Mouse (Mus musculus): ENCODE results near the gene Steap3. TPM values are rescaled to one million over a fixed set of nuclear protein-coding genes. Genes with fewer than 3 reads are reported as not detected.
A peak's percentile ranks its signal among the peaks of the same experiment; 100 is the strongest.

The Steap3 gene
- polyA plus RNA-seq, 1 experiment from 2014 or later, result 19.9 TPM

DNA sequence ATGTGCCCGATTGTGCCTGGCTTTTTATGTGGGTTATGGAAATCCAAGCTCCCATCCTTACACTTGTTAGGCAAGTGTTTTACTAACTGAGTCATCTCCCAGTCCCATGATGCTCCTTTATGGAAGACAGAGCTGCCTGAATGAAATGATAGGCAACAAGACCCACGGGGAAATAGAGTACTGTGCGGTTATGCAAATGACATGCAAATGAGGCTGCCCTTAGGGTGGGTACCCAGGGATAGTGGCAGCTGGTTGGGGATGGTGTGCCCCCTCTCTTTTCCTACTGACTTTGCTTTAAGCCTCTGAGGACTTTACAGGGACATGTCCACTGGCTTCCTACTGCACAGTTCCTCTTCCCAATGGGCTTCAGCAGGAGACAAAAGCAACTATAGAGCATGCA lies 2.7 kb upstream of the Steap3 start:
- Histone ChIP-seq H3K9ac (ENCODE audit: low read length) (no peak overlapping the region), H3K27ac (ENCODE audit: low read length) (no peak overlapping the region), H3K4me2 (ENCODE audit: low read depth, low read length) (no peak overlapping the region), H3K27me3 (ENCODE audit: control insufficient read depth, insufficient read depth, low read length) (no peaks in the 10 kb centered on the region), H3K4me3 (ENCODE audit: low read length) (no peak overlapping the region), H3K36me3 (ENCODE audit: control insufficient read depth, insufficient read depth) (no peaks in the 10 kb centered on the region), H3K4me1 (ENCODE audit: control insufficient read depth, insufficient read depth, low read length) (no peaks in the 10 kb centered on the region), H3K9me3 (replicated peaks; ENCODE audit: control insufficient read depth, low read length) (no peaks in the 10 kb centered on the region)
- no peak for ATAC-seq (replicated peaks; ENCODE audit: extremely low read depth, insufficient read depth, low FRiP score)
- WGBS, result 64% methylated on average over 3 of the region's 3 CpGs

- Histone ChIP-seq H3K27me3 (ENCODE audit: control insufficient read depth, insufficient read depth, low read length) (no peaks in the 10 kb centered on the region), H3K9ac (ENCODE audit: low read length) (no peak overlapping the region), H3K4me3 (ENCODE audit: low read length) (no peak overlapping the region), H3K27ac (ENCODE audit: low read length) (no peak overlapping the region), H3K4me2 (ENCODE audit: low read depth, low read length) (no peak overlapping the region), H3K9me3 (replicated peaks; ENCODE audit: control insufficient read depth, low read length) (no peaks in the 10 kb centered on the region), H3K4me1 (ENCODE audit: control insufficient read depth, insufficient read depth, low read length) (peaks cover 6% of the 10 kb centered on the region), H3K36me3 (ENCODE audit: control insufficient read depth, insufficient read depth) (no peaks in the 10 kb centered on the region)
- 51% methylated on average over 3 of the region's 3 CpGs for WGBS
- no peak for ATAC-seq (replicated peaks; ENCODE audit: extremely low read depth, insufficient read depth, low FRiP score)
Observed at GRCm38 (mm10) chr1:120270882-120271281, 1.6 kb downstream of the Steap3 start.

GRCm38 (mm10) chr1:120270115-120270514 lies 2.4 kb downstream of the Steap3 start:
- Histone ChIP-seq H3K4me3 (ENCODE audit: low read length) (no peak overlapping the region), H3K9ac (ENCODE audit: low read length) (no peak overlapping the region)

DNA sequence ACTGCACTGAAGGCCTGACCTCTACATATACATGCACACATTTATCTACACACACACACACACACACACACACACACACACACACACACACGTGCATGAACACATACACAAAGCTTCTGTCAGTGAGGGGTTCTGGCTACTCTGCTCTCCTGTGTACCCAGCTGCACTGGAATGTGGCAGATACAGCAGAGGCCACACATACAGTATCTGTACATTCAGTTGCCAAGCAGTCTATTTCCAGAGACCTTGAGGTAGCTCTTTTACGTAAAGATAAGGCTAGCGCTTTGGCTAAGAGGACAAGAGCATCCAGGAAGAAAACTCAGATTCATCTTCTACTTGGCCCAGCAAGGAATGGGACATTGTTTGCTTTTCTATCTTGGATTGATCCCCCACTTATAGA lies 4.9 kb downstream of the Steap3 start:
- no peaks in the 10 kb centered on the region for H3K36me3 ChIP-seq (ENCODE audit: control insufficient read depth, insufficient read depth)
- no peak for ATAC-seq (replicated peaks; ENCODE audit: extremely low read depth, insufficient read depth, low FRiP score)
- no peaks in the 10 kb centered on the region for H3K27me3 ChIP-seq (ENCODE audit: control insufficient read depth, insufficient read depth, low read length)
- no peak overlapping the region for H3K4me2 ChIP-seq (ENCODE audit: low read depth, low read length)
- H3K27ac ChIP-seq (ENCODE audit: low read length), result no peak overlapping the region
- H3K9me3 ChIP-seq (replicated peaks; ENCODE audit: control insufficient read depth, low read length), result no peaks in the 10 kb centered on the region
- H3K9ac ChIP-seq (ENCODE audit: low read length), result no peak overlapping the region
- H3K4me1 ChIP-seq (ENCODE audit: control insufficient read depth, insufficient read depth, low read length), result peaks cover 13% of the 10 kb centered on the region
- WGBS, result 69% methylated on average over 3 of the region's 3 CpGs
- H3K4me3 ChIP-seq (ENCODE audit: low read length), result no peak overlapping the region

More at GRCm38 (mm10) chr1:120270115-120270514, 2.4 kb downstream of the Steap3 start:
- H3K27ac ChIP-seq (ENCODE audit: low read length), result no peak overlapping the region
- H3K9me3 ChIP-seq (replicated peaks; ENCODE audit: control insufficient read depth, low read length), result no peaks in the 10 kb centered on the region
- no peaks in the 10 kb centered on the region for H3K27me3 ChIP-seq (ENCODE audit: control insufficient read depth, insufficient read depth, low read length)
- ATAC-seq (replicated peaks; ENCODE audit: extremely low read depth, insufficient read depth, low FRiP score), result no peak
- H3K4me1 ChIP-seq (ENCODE audit: control insufficient read depth, insufficient read depth, low read length), result peaks cover 9% of the 10 kb centered on the region
- no peak overlapping the region for H3K4me2 ChIP-seq (ENCODE audit: low read depth, low read length)
- H3K36me3 ChIP-seq (ENCODE audit: control insufficient read depth, insufficient read depth), result no peaks in the 10 kb centered on the region
- 64% methylated on average over 7 of the region's 7 CpGs for WGBS

GRCm38 (mm10) chr1:120266460-120266859 lies 6.0 kb downstream of the Steap3 start:
- H3K4me1 ChIP-seq (ENCODE audit: control insufficient read depth, insufficient read depth, low read length), result peaks cover 13% of the 10 kb centered on the region
- no peaks in the 10 kb centered on the region for H3K27me3 ChIP-seq (ENCODE audit: control insufficient read depth, insufficient read depth, low read length)
- 59% methylated on average over 4 of the region's 4 CpGs for WGBS
- H3K27ac ChIP-seq (ENCODE audit: low read length), result no peak overlapping the region
- no peaks in the 10 kb centered on the region for H3K36me3 ChIP-seq (ENCODE audit: control insufficient read depth, insufficient read depth)
- H3K9ac ChIP-seq (ENCODE audit: low read length), result no peak overlapping the region
- no peak overlapping the region for H3K4me2 ChIP-seq (ENCODE audit: low read depth, low read length)
- H3K4me3 ChIP-seq (ENCODE audit: low read length), result no peak overlapping the region
- H3K9me3 ChIP-seq (replicated peaks; ENCODE audit: control insufficient read depth, low read length), result no peaks in the 10 kb centered on the region
- no peak for ATAC-seq (replicated peaks; ENCODE audit: extremely low read depth, insufficient read depth, low FRiP score)

- ATAC-seq (replicated peaks; ENCODE audit: extremely low read depth, insufficient read depth, low FRiP score), result peak; percentile 94
- under 1% methylated on average over 40 of the region's 40 CpGs for WGBS
- Histone ChIP-seq H3K27me3 (ENCODE audit: control insufficient read depth, insufficient read depth, low read length) (no peaks in the 10 kb centered on the region), H3K4me1 (ENCODE audit: control insufficient read depth, insufficient read depth, low read length) (peaks cover 13% of the 10 kb centered on the region), H3K36me3 (ENCODE audit: control insufficient read depth, insufficient read depth) (no peaks in the 10 kb centered on the region), H3K9me3 (replicated peaks; ENCODE audit: control insufficient read depth, low read length) (no peaks in the 10 kb centered on the region), H3K27ac (ENCODE audit: low read length) (peak overlapping the region; percentile 89), H3K4me2 (ENCODE audit: low read depth, low read length) (peak overlapping the region; percentile 77), H3K9ac (ENCODE audit: low read length) (peak overlapping the region; percentile 74), H3K4me3 (ENCODE audit: low read length) (peak overlapping the region; percentile 64)
Observed at GRCm38 (mm10) chr1:120264861-120265686, 7.4 kb downstream of the Steap3 start.

DNA sequence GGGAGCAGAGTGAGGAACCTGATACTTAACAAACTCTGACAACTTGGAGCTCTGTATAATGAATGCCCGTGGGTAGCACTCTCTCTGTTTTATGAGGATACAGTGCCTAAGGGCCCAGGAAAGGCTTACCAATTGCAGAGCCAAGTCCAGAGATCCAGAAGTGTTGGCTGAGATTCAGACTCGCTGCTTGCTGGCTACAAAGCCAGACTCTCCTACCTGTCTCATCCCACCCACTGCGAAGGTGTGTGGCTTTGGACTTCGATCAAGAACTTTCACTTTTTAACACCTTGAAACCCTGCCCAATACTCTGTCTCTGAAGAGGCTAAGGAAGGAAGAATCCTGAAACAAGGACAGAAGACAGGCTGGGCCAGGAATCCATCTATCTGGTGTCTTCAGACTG lies 9.3 kb downstream of the Steap3 start:
- no peak for ATAC-seq (replicated peaks; ENCODE audit: extremely low read depth, insufficient read depth, low FRiP score)
- Histone ChIP-seq H3K27ac (ENCODE audit: low read length) (no peak overlapping the region), H3K9me3 (replicated peaks; ENCODE audit: control insufficient read depth, low read length) (no peaks in the 10 kb centered on the region), H3K4me2 (ENCODE audit: low read depth, low read length) (no peak overlapping the region), H3K36me3 (ENCODE audit: control insufficient read depth, insufficient read depth) (no peaks in the 10 kb centered on the region), H3K4me3 (ENCODE audit: low read length) (no peak overlapping the region), H3K9ac (ENCODE audit: low read length) (no peak overlapping the region), H3K4me1 (ENCODE audit: control insufficient read depth, insufficient read depth, low read length) (peaks cover 24% of the 10 kb centered on the region), H3K27me3 (ENCODE audit: control insufficient read depth, insufficient read depth, low read length) (no peaks in the 10 kb centered on the region)
- WGBS, result 85% methylated on average over 4 of the region's 4 CpGs

GRCm38 (mm10) chr1:120261166-120261565 lies 11.3 kb downstream of the Steap3 start:
- Histone ChIP-seq H3K4me1 (ENCODE audit: control insufficient read depth, insufficient read depth, low read length) (peaks cover 21% of the 10 kb centered on the region), H3K27me3 (ENCODE audit: control insufficient read depth, insufficient read depth, low read length) (no peaks in the 10 kb centered on the region), H3K4me2 (ENCODE audit: low read depth, low read length) (no peak overlapping the region), H3K27ac (ENCODE audit: low read length) (no peak overlapping the region), H3K36me3 (ENCODE audit: control insufficient read depth, insufficient read depth) (no peaks in the 10 kb centered on the region), H3K9ac (ENCODE audit: low read length) (no peak overlapping the region), H3K4me3 (ENCODE audit: low read length) (no peak overlapping the region), H3K9me3 (replicated peaks; ENCODE audit: control insufficient read depth, low read length) (no peaks in the 10 kb centered on the region)
- WGBS, result 91% methylated on average over 5 of the region's 5 CpGs
- no peak for ATAC-seq (replicated peaks; ENCODE audit: extremely low read depth, insufficient read depth, low FRiP score)

DNA sequence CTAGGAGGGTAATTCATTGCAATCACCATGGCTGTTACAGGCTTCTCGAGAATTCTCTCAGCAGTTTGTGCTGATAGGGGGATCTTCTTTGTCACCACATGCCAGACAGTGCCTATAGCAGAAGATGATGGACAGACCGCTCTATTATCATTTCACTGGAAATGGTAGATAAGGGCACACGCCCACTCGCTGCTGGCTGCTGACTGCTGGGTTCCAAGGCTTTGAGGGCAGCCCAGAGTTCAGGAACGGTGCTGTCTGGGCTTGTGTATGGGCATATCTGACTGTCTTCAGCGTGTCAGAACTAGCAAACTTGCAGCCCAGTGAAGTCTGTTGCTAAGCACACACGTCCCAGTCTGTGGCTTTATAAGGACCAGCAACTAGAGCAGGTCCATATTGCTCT lies 13.3 kb downstream of the Steap3 start:
- Histone ChIP-seq H3K9me3 (replicated peaks; ENCODE audit: control insufficient read depth, low read length) (no peaks in the 10 kb centered on the region), H3K4me1 (ENCODE audit: control insufficient read depth, insufficient read depth, low read length) (peaks cover 14% of the 10 kb centered on the region), H3K27ac (ENCODE audit: low read length) (no peak overlapping the region), H3K36me3 (ENCODE audit: control insufficient read depth, insufficient read depth) (no peaks in the 10 kb centered on the region), H3K9ac (ENCODE audit: low read length) (no peak overlapping the region), H3K4me3 (ENCODE audit: low read length) (no peak overlapping the region), H3K4me2 (ENCODE audit: low read depth, low read length) (no peak overlapping the region), H3K27me3 (ENCODE audit: control insufficient read depth, insufficient read depth, low read length) (no peaks in the 10 kb centered on the region)
- no peak for ATAC-seq (replicated peaks; ENCODE audit: extremely low read depth, insufficient read depth, low FRiP score)
- 34% methylated on average over 7 of the region's 7 CpGs for WGBS

Measured in heart, embryonic 16.5 days (tissue).